Mouse (Mus musculus): Measurements from ENCODE around the gene Wnt9a.
"Not testable (repeated sequence)": the region's sequence is repeated elsewhere in the genome, so short reads cannot be mapped to it uniquely, and the experiment has no call there.

Wnt9a gene

GRCm38 (mm10) chr11:59306461-59307421, at the start of gene Wnt9a:
Gene Wnt9a (plus strand): TSS chr11:59306928.
- peak; percentile 32 for DNase-seq

- DNase-seq = no peak
Observed at GRCm38 (mm10) chr11:59259647-59260046, 47.1 kb upstream of the Wnt9a start.

GRCm38 (mm10) chr11:59260706-59261493, 45.8 kb upstream of the Wnt9a start:
- no peak for DNase-seq

- DNase-seq = no peak
Observed at GRCm38 (mm10) chr11:59262308-59262707, 44.4 kb upstream of the Wnt9a start.

- no peak for DNase-seq
Observed at GRCm38 (mm10) chr11:59263870-59264563, 42.7 kb upstream of the Wnt9a start.

DNA sequence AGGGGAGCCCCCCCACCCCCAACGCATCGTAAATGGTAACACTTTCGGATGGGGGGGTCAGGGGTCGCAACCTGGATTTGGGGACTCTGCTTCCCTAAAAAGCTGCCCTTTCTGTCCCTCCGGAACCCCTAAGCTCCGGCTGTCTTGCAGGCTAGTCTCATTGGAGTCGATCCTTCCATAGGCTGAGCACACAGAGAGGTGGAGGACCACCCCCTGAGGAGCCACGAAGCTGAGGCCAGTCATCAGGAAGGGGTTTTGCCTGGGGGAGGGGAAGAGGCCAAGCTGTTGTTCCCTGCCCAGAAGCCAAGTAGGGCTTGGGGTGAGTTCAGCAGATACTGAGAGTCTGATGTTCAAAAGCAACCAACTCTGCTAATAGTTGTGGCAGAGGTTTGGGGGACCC, 42.1 kb upstream of the Wnt9a start:
- no peak for DNase-seq

- DNase-seq = no peak
Observed at GRCm38 (mm10) chr11:59265154-59265813, 41.4 kb upstream of the Wnt9a start.

DNA sequence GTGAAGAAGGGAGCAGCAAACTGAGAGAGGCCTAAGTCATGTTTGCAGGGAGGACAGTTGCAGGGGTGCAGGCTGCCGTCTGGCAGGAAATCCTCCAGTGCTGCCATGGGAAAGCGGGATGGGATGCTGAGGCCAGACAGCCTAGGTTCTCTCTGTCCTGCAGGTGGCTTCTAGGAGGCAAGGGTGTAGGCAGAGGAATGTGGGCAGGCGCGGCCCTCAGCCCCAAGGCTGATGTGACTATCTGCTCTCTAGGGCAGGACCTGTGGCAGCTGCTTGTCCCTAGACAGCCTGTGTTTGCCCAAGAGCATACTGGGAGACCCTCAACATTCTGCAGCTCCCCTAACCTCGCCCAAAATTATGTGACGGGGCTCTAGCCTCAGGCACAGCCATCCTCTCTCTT, 40.0 kb upstream of the Wnt9a start:
- DNase-seq = no peak

DNA sequence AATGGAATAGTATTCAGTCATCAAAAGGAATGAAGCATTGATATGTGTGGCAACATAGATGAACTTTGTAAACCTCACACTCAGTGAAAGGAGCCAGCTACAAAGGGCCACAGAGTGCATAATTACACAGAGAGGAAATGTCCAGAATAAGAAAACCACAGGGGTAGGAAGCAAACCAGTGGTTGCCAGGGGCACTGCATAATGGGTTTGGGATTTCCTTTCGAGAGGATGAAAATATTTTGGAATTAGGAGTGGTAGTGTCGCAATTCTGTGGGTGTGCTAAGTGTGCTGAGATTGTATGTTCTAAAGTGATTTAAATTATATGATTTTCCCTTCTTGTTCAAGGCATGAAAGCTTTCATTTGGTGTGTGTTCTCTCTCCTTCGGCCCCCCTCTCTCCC, 32.5 kb upstream of the Wnt9a start:
- DNase-seq = no peak

- DNase-seq = no peak
Observed at GRCm38 (mm10) chr11:59276877-59277276, 29.9 kb upstream of the Wnt9a start.

GRCm38 (mm10) chr11:59278047-59278446, 28.7 kb upstream of the Wnt9a start:
- DNase-seq = no peak

GRCm38 (mm10) chr11:59282111-59282510, 24.6 kb upstream of the Wnt9a start:
- DNase-seq = no peak

GRCm38 (mm10) chr11:59282933-59283332, 23.8 kb upstream of the Wnt9a start:
- no peak for DNase-seq

- no peak for DNase-seq
Observed at GRCm38 (mm10) chr11:59284146-59284545, 22.6 kb upstream of the Wnt9a start.

GRCm38 (mm10) chr11:59289706-59290105, 17.0 kb upstream of the Wnt9a start:
- no peak for DNase-seq

DNA sequence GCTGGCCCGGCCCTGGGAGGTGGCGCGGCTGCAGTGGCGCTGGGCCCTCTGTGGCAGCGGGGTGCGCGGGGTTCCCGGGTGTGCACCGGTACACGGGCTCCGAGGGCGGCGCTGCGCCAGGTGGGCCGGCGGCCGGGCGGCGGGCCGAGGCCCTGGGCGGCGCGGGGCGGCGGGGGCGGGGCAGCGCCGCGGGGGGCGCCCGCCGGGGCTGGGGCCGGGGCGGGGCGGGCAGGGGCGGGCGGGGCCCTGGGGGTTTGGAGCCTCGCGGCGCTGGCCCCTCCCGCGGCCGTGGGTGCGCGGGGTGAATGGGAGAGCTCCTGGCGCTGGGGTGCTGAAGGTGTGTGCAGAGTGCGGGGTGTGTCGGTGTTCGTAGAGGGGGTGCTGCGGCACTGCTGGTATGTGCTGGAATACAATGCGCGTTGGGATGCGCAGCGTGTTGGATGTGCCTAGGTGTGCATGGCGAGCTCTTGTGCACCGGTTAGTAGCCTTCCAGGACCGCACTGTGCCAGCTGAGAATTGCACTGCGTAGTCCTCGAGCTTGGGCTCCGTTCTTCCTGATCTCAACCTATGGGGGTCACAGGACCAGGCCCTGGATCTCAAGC, 15.9 kb upstream of the Wnt9a start, which contains the start of gene Wnt3a:
Gene Wnt3a, minus strand, starts transcription at position 51 of the 602 bp plus-strand sequence.
- DNase-seq = no peak

DNA sequence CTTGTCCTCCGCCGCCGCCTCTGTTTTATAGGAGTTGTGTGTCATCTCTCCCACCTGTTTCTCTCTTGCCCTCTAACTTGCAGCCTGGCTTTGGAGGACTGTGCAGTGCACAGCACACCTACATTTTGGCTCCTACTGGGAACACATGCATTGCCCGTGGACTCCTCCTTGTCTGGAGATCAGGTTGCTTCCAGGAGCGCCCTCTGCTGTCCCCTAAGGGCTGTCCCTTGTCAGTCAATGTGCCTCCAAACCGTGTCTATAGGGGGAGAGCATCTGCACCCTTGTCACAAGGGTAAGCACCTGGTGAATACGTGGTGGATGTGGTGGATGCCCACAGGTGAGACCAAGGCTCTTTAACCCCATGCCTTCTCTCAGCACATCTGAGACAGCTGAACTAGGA, 13.1 kb upstream of the Wnt9a start:
- peak; percentile 43 for DNase-seq

DNA sequence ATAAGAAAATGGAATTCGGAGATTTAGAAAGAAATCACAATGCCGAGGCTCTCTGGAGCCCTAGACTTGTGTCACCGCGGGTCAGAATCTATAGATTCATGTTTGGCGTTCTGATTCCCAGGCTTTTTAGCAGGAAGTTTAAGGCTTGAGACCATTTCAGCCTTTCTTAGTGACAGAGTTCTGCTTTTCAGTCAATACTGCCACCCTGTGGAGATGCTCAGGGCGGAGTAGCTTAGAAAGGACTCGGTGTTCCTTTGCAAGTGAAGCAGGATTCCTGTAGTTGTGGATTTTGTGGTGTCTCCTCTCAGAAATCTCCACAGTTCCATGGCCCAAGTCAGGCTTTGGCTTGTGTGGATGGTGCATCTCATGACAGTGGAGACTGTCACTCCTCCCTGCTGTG, 8.8 kb upstream of the Wnt9a start:
- DNase-seq = peak; percentile 62

DNA sequence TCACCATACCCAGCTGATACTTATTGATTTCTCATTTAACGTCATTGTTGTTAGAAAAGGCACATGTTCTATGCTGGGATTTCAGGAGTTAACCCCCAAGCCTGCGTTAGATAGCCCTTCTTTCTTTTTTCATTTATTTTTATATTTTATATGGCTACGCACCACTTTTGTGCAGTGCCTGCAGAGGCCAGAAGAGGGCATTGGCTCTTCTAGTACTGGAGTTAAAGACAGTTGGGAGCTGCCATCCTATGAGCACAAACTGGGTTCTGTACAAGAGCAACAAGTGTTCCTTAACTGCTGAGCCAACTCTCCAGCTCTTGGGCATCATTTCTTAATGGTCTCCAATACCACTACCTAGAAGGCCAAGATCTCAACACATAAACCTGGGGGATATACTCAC, 6.5 kb upstream of the Wnt9a start:
- no peak for DNase-seq

DNA sequence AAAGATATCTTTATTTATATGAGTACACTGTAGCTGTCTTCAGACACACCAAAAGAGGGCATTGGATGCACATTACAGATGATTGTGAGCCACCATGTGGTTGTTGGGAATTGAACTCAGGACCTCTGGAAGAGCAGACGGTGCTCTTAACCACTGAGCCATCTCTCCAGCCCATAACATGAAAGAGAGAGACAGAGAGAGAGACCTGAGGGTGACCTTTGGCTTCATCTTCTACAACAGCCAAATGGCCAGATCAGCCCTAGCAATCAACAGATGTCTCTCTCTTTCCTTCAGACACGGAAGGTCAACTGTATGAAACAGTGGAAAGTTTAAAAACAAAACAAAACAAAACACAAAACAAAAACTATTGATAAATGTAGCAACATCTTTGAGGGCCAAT, 5.7 kb upstream of the Wnt9a start:
- not testable (repeated sequence) for DNase-seq

DNA sequence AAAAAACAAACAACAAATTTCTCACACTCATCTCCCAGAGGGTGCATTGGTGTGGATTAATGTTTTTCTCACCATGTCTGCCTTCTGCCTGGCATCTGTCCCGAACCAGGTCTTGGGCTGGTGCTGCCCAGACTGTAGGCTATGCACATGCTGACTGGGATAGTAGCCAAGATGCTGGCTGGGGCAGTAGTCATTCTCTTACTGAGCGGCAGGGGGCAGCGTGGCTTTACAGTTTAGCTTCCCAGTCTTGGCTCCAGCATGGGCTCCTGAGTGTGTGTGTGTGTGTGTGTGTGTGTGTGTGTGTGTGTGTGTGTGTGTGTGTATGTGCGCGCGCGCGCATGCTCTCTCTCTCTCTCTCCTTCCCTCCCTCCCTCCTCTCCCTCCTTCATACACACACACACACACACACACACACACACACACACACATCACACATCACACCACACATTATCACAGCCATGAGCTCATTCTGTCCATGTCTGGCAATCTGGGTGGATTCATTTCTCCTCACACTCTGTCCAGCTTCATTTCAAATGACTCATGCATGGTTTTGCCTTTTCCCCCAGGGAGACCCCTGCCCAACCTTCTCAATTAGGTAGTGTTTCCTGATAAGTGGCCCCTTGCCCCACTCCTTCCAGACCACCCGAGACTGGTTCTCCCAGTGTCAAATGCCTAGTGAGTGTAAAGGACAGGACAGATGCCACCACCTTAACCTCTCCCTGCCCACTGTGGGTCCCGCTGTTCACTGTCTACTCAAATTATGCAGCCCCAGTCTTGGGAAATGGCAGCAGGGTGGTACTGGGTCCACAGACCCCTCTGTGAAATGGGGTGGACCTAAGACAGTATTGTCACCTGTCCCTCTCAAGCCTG, 3.8 kb upstream of the Wnt9a start:
- DNase-seq = peak; percentile 86
